Mouse (Mus musculus) layer of hippocampus, adult 18-20 months (tissue): ENCODE measurements around the gene Bri3bp. TPM values are rescaled to one million over a fixed set of nuclear protein-coding genes. Genes with fewer than 3 reads are reported as not detected.

ENCODE experiments used
- DNase-seq, 2 experiments: peaks; one replicate each; pipeline ENCODE4 v3.0.0; 2022; ENCODE audit warnings: low spot score in 2 of 2
- microRNA-seq, 2 experiments: library from miRNA; unstranded; fragments of <30 nt; microRNA quantifications; one replicate each; pipeline ENCODE4 v1.2.0; 2021
- total RNA-seq, 2 experiments: library from RNA; stranded (reverse); gene quantifications; 2 replicates each; pipeline ENCODE4 v1.2.3; 2021

The Bri3bp gene
- total RNA-seq, 2 experiments from 2014 or later: 92.7 to 107 TPM

DNA sequence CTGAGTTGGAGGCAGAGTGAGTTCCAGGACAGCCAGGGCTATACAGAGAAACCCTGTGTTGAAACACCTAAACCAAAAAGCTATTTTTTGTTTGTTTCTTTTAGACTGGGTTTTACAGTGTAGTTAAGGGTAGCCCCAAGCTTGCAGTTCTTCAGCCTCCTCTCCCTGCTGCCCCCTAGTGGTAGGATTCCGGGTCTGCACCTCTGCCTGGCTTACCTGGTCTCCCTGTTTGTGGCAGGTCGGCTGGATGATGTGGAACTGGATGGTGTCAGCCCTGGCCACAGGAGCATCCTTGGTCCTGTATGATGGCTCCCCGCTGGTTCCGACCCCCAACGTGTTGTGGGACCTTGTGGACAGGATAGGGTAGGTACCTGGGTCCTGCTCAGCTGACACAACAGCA is 68.2 kb downstream of the Bri3bp start:
- no peak for DNase-seq

Small RNA genes within 50 kb of the gene (microRNA-seq; reads per million reads assigned to microRNA genes)
- gene Gm27551: 0 reads per million in 2 experiments

Other genes starting within 250 kb of the Bri3bp start
- gene Scarb1, start 100.5 kb upstream of the Bri3bp start, total RNA-seq: 10 to 100 TPM; 29.4 to 32.7 TPM
- gene Gm10382, start 52.2 kb upstream of the Bri3bp start, total RNA-seq: under 1 TPM in 1 of 2 experiments, not detected in 1; 0.46 TPM
- gene Ubc, start 51.4 kb upstream of the Bri3bp start, total RNA-seq: 100 to 1,000 TPM; 754 to 818 TPM
- gene Dhx37, start 7.4 kb upstream of the Bri3bp start, total RNA-seq: 10 to 100 TPM; 15.0 to 15.4 TPM
- gene Aacs, start 34.2 kb downstream of the Bri3bp start, total RNA-seq: 10 to 100 TPM; 48.7 to 49.1 TPM
- 100 to 1,000 TPM; 113 to 116 TPM for gene Tmem132b, start 90.2 kb downstream of the Bri3bp start, total RNA-seq